Mouse (Mus musculus) heart, adult 2 months (tissue): ENCODE results near the gene Slc52a3.

Experiments
- CTCF ChIP-seq: fragments of 200-600 bp; IDR thresholded peaks from 2 replicates; pipeline ENCODE4 v1.8.1; 2022; ENCODE audit warnings: antibody characterized with exemption, mild to moderate bottlenecking, moderate library complexity
- EP300 ChIP-seq: fragments of 200-500 bp; IDR thresholded peaks from 2 replicates; pipeline ENCODE4 v1.6.1; 2011; ENCODE audit warnings: low read depth, low read length, control low read depth; ENCODE audit not compliant: insufficient read depth
- POLR2A ChIP-seq: fragments of 200-500 bp; IDR thresholded peaks from 2 replicates; pipeline ENCODE4 v1.6.1; 2011; ENCODE audit warnings: mild to moderate bottlenecking, low read depth, low read length, control low read depth; ENCODE audit not compliant: insufficient read depth

GRCm38 (mm10) chr2:151996229-151997189, at the start of gene Slc52a3:
- TF ChIP-seq EP300 = 0 out of 2 replicates have a peak, but pooled peaks have one; percentile 8
- 0 out of 2 replicates have a peak, but pooled peaks have one; percentile 99 for TF ChIP-seq CTCF
- TF ChIP-seq POLR2A = no peak
